Mouse (Mus musculus): ENCODE results near the gene Ubr3. TPM values are rescaled to one million over a fixed set of nuclear protein-coding genes. Genes with fewer than 3 reads are reported as not detected.

The Ubr3 gene
- total RNA-seq, 1 experiment: 64.3 TPM

GRCm38 (mm10) chr2:69994779-69995178, 97.7 kb downstream of the Ubr3 start:
- no peak overlapping the region for H3K4me3 ChIP-seq (ENCODE audit: insufficient read depth in 1 of 2, low read depth in 1 of 2, low read length in 2 of 2, poor library complexity in 1 of 2, severe bottlenecking in 1 of 2)
- no peak for TF ChIP-seq CHD2 (IDR thresholded peaks at IDR 0.05; ENCODE audit: low read depth, low read length)
- TF ChIP-seq HCFC1 (IDR thresholded peaks at IDR 0.05; ENCODE audit: borderline replicate concordance, insufficient read depth, low read length): no peak
- TF ChIP-seq MAFK (IDR thresholded peaks at IDR 0.05; ENCODE audit: insufficient read depth, low read depth, low read length): no peak
- TF ChIP-seq ZC3H11A (IDR thresholded peaks at IDR 0.05; ENCODE audit: borderline replicate concordance, low read depth, low read length): no peak
- no peak for TF ChIP-seq ZNF384 (IDR thresholded peaks at IDR 0.05; ENCODE audit: low read depth, low read length)
- H3K27ac ChIP-seq (ENCODE audit: insufficient read depth, low read depth, low read length, poor library complexity, severe bottlenecking): no peak overlapping the region
- H3K9ac ChIP-seq (ENCODE audit: insufficient read depth, low read depth, low read length, poor library complexity, severe bottlenecking): no peak overlapping the region
- in situ Hi-C loops (cut with MboI; ENCODE audit: low sequenced_read_pairs in 2 of 2, unreplicated experiment in 2 of 2): no loop called here
- no peak for DNase-seq (ENCODE audit: low read depth, low spot score)
- H3K4me1 ChIP-seq (ENCODE audit: control insufficient read depth in 2 of 2, insufficient read depth in 2 of 2, low read length in 2 of 2, poor library complexity in 1 of 2): no peaks in the 10 kb centered on the region
- H3K9me3 ChIP-seq (ENCODE audit: control insufficient read depth, insufficient read depth, low read depth, low read length): no peaks in the 10 kb centered on the region
- H3K36me3 ChIP-seq (ENCODE audit: control insufficient read depth, insufficient read depth, low read length, poor library complexity, severe bottlenecking): peaks cover 1% of the 10 kb centered on the region; the same call in 1 of the 2 replicates

- Histone ChIP-seq H3K27ac (ENCODE audit: insufficient read depth, low read depth, low read length, poor library complexity, severe bottlenecking) (no peak overlapping the region), H3K4me3 (ENCODE audit: insufficient read depth in 1 of 2, low read depth in 1 of 2, low read length in 2 of 2, poor library complexity in 1 of 2, severe bottlenecking in 1 of 2) (no peak overlapping the region), H3K9me3 (ENCODE audit: control insufficient read depth, insufficient read depth, low read depth, low read length) (no peaks in the 10 kb centered on the region), H3K4me1 (ENCODE audit: control insufficient read depth in 2 of 2, insufficient read depth in 2 of 2, low read length in 2 of 2, poor library complexity in 1 of 2) (no peaks in the 10 kb centered on the region), H3K9ac (ENCODE audit: insufficient read depth, low read depth, low read length, poor library complexity, severe bottlenecking) (no peak overlapping the region), H3K36me3 (ENCODE audit: control insufficient read depth, insufficient read depth, low read length, poor library complexity, severe bottlenecking) (no peaks in the 10 kb centered on the region; the same call in 1 of the 2 replicates)
- no peak for DNase-seq (ENCODE audit: low read depth, low spot score)
- TF ChIP-seq CHD2 (IDR thresholded peaks at IDR 0.05; ENCODE audit: low read depth, low read length) (no peak), MAFK (IDR thresholded peaks at IDR 0.05; ENCODE audit: insufficient read depth, low read depth, low read length) (no peak), ZNF384 (IDR thresholded peaks at IDR 0.05; ENCODE audit: low read depth, low read length) (no peak), HCFC1 (IDR thresholded peaks at IDR 0.05; ENCODE audit: borderline replicate concordance, insufficient read depth, low read length) (no peak), ZC3H11A (IDR thresholded peaks at IDR 0.05; ENCODE audit: borderline replicate concordance, low read depth, low read length) (no peak)
- in situ Hi-C loops (cut with MboI; ENCODE audit: low sequenced_read_pairs in 2 of 2, unreplicated experiment in 2 of 2): no loop called here
Observed at GRCm38 (mm10) chr2:69999097-69999770, 102.2 kb downstream of the Ubr3 start.

- H3K4me3 ChIP-seq (ENCODE audit: insufficient read depth in 1 of 2, low read depth in 1 of 2, low read length in 2 of 2, poor library complexity in 1 of 2, severe bottlenecking in 1 of 2): no peak overlapping the region
Observed at GRCm38 (mm10) chr2:70000316-70000715, 103.3 kb downstream of the Ubr3 start.

GRCm38 (mm10) chr2:70006492-70006891, 109.4 kb downstream of the Ubr3 start:
- H3K9me3 ChIP-seq (ENCODE audit: control insufficient read depth, insufficient read depth, low read depth, low read length): no peaks in the 10 kb centered on the region
- no peak overlapping the region for H3K9ac ChIP-seq (ENCODE audit: insufficient read depth, low read depth, low read length, poor library complexity, severe bottlenecking)
- in situ Hi-C loops (cut with MboI; ENCODE audit: low sequenced_read_pairs in 2 of 2, unreplicated experiment in 2 of 2): no loop called here
- no peaks in the 10 kb centered on the region; a peak in 1 of 4 replicates for H3K4me1 ChIP-seq (ENCODE audit: control insufficient read depth in 2 of 2, insufficient read depth in 2 of 2, low read length in 2 of 2, poor library complexity in 1 of 2)
- no peak overlapping the region for H3K4me3 ChIP-seq (ENCODE audit: insufficient read depth in 1 of 2, low read depth in 1 of 2, low read length in 2 of 2, poor library complexity in 1 of 2, severe bottlenecking in 1 of 2)
- H3K36me3 ChIP-seq (ENCODE audit: control insufficient read depth, insufficient read depth, low read length, poor library complexity, severe bottlenecking): peaks cover 5% of the 10 kb centered on the region
- peak overlapping the region; percentile 42; the same call in 1 of the 2 replicates for H3K27ac ChIP-seq (ENCODE audit: insufficient read depth, low read depth, low read length, poor library complexity, severe bottlenecking)
- DNase-seq (ENCODE audit: low read depth, low spot score): no peak
- no peak for TF ChIP-seq ZC3H11A (IDR thresholded peaks at IDR 0.05; ENCODE audit: borderline replicate concordance, low read depth, low read length)
- no peak for TF ChIP-seq CHD2 (IDR thresholded peaks at IDR 0.05; ENCODE audit: low read depth, low read length)
- no peak for TF ChIP-seq HCFC1 (IDR thresholded peaks at IDR 0.05; ENCODE audit: borderline replicate concordance, insufficient read depth, low read length)
- TF ChIP-seq MAFK (IDR thresholded peaks at IDR 0.05; ENCODE audit: insufficient read depth, low read depth, low read length): no peak
- TF ChIP-seq ZNF384 (IDR thresholded peaks at IDR 0.05; ENCODE audit: low read depth, low read length): no peak

More at GRCm38 (mm10) chr2:70000316-70000715, 103.3 kb downstream of the Ubr3 start:
- Histone ChIP-seq H3K27ac (ENCODE audit: insufficient read depth, low read depth, low read length, poor library complexity, severe bottlenecking) (no peak overlapping the region), H3K36me3 (ENCODE audit: control insufficient read depth, insufficient read depth, low read length, poor library complexity, severe bottlenecking) (no peaks in the 10 kb centered on the region; the same call in 1 of the 2 replicates), H3K4me1 (ENCODE audit: control insufficient read depth in 2 of 2, insufficient read depth in 2 of 2, low read length in 2 of 2, poor library complexity in 1 of 2) (no peaks in the 10 kb centered on the region), H3K9ac (ENCODE audit: insufficient read depth, low read depth, low read length, poor library complexity, severe bottlenecking) (no peak overlapping the region), H3K9me3 (ENCODE audit: control insufficient read depth, insufficient read depth, low read depth, low read length) (no peaks in the 10 kb centered on the region)
- no peak for TF ChIP-seq CHD2 (IDR thresholded peaks at IDR 0.05; ENCODE audit: low read depth, low read length)
- no peak for TF ChIP-seq ZNF384 (IDR thresholded peaks at IDR 0.05; ENCODE audit: low read depth, low read length)
- TF ChIP-seq HCFC1 (IDR thresholded peaks at IDR 0.05; ENCODE audit: borderline replicate concordance, insufficient read depth, low read length): no peak
- no peak for TF ChIP-seq MAFK (IDR thresholded peaks at IDR 0.05; ENCODE audit: insufficient read depth, low read depth, low read length)
- TF ChIP-seq ZC3H11A (IDR thresholded peaks at IDR 0.05; ENCODE audit: borderline replicate concordance, low read depth, low read length): no peak
- no peak for DNase-seq (ENCODE audit: low read depth, low spot score)
- in situ Hi-C loops (cut with MboI; ENCODE audit: low sequenced_read_pairs in 2 of 2, unreplicated experiment in 2 of 2): no loop called here
